Mouse (Mus musculus) heart, embryonic 10.5 days (tissue): ENCODE measurements around the gene Lrig2. TPM values are rescaled to one million over a fixed set of nuclear protein-coding genes. Genes with fewer than 3 reads are reported as not detected.

Source experiments
- polyA plus RNA-seq: library from polyadenylated mRNA; unstranded; fragments of >200 nt; fragmentation: Nextera tagmentation; extraction: Ambion mirVana; gene quantifications from 2 replicates; pipeline ENCODE4 v1.2.1, GENCODE M21; 2016

Lrig2 gene
- polyA plus RNA-seq, 1 experiment from 2014 or later = 14.1 TPM

Other genes with a start within 250 kb of the Lrig2 start
- gene Slc16a1, start 126.8 kb upstream of the Lrig2 start, polyA plus RNA-seq = 76.5 and 91.2 TPM in 2 replicates